Mouse (Mus musculus) right cerebral cortex, postnatal 14 days (tissue): ENCODE data around the gene Acvrl1.

Experiments used
- DNase-seq: peaks from one replicate; pipeline ENCODE4 v3.0.0; 2022

Gene Acvrl1

DNA sequence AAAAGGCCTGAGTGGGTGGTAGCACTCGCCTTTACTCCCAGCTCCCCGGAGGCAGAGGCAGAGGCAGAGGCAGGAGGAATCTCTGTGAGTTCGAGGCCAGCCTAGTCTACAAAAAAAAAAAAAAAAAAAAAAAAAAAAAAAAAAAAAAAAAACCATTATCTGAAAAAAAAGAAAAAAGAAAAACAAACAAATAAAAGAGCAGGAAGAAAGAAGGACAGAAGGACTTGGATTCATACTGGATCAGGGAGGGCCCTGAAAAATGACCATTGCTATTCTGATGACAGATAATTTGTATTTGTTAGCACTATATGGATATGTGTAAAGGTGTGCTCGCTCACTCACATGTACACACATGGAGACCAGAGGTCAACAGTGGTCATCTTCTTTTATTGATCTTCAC is 43.0 kb downstream of the Acvrl1 start:
- DNase-seq, result no peak

DNA sequence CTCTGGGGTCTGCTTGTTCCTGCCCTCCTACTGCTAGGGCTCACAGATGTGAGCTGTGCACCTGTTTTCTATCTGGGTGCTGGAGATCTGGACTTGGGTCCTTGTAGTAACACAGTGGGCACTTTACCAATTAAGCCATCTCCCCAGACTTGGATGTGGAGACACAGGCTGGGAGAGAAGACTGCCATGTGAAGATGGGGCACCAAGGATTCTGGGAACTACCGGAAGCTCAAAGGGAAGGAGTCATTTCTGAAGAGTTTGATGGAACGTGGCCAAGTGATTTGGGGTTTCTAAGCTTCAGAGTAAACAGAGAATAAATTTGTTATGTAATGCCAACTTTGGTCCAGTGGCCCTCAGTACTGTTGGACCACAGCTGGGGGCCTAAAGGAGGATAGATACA is 43.7 kb downstream of the Acvrl1 start:
- no peak for DNase-seq

DNA sequence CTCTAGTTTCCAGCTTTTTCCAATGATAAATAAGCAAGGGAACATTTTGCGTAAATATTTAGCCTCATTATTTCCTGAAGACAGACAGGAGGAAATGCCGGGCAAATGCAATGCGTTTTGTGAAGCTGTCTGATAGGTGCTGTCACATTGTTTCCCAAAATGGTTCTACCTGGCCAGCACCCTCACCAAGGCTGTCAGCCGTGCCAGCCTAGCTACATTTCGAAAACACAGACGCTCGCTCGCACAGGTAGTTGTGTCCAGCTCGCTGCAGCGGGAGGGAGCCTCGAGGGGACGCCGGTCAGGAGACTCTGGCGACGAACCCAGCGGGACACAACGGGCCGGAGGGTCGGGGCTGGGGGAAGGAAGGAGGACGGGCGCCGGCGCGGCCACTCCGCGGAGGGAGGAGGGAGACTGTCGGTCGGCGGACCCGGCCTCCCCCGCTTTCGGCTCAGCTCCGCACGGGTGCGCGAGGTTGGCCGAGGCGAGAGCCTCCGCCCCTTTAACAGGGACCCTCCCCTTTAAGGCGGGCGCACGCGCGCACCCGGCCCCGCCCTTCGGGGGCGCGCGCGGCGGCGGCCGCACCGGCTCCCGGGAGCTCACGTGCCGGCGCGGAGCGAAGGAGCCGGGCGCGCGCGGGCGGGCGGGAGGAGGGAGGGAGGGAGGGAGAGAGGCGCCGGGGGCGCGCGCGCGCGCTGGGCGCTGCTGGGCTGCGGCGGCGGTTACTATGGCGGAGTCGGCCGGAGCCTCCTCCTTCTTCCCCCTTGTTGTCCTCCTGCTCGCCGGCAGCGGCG is 45.3 kb downstream of the Acvrl1 start, which contains the start of gene Acvr1b:
Acvr1b (plus strand) TSS at position 647 of the 791 bp plus-strand sequence.
- peak; percentile 85 for DNase-seq

- DNase-seq, result peak; percentile 24
Observed at GRCm38 (mm10) chr15:101174294-101175130, 46.2 kb downstream of the Acvrl1 start.

GRCm38 (mm10) chr15:101175131-101175460 is 46.8 kb downstream of the Acvrl1 start:
- no peak for DNase-seq

GRCm38 (mm10) chr15:101175613-101176283 is 47.4 kb downstream of the Acvrl1 start:
- no peak for DNase-seq

GRCm38 (mm10) chr15:101176284-101176680 is 48.0 kb downstream of the Acvrl1 start:
- no peak for DNase-seq

- no peak for DNase-seq
Observed at GRCm38 (mm10) chr15:101176795-101177691, 48.7 kb downstream of the Acvrl1 start.

DNA sequence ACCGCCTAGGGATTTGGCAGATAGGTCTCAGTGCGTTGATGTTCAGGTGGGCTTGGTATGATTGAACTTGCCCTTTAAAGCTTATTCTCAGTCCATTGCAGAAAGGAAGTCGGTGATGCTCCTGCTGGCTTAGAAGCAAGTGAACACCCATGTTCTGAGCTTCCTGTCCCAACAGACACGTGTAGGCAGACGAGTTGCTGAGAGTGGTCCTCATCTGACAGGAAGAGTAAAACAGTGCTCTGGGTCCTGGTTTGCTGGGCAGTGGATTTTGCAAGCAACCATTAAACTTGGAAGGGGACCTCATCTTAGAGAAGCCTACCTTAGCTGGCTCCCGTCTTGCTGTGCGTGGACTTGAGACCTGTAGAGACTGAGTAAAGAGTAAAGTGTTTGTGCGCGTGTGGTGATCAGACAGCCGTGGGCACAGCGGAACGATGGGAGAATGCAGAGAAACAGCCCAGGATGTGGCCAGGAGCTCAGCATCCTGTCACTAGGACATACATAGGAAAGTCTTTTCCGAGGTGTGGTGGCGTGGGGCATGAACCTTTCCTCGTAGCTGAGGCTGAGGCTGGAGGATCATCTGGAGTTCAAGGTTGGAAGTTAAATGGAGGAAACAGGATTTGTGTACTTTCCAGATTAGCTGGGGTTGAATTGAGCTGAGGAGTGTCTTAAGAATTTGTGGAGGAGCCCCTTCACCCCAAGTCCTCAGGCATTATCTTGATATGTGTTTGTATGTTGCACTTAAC is 52.2 kb downstream of the Acvrl1 start:
- DNase-seq, result no peak

DNA sequence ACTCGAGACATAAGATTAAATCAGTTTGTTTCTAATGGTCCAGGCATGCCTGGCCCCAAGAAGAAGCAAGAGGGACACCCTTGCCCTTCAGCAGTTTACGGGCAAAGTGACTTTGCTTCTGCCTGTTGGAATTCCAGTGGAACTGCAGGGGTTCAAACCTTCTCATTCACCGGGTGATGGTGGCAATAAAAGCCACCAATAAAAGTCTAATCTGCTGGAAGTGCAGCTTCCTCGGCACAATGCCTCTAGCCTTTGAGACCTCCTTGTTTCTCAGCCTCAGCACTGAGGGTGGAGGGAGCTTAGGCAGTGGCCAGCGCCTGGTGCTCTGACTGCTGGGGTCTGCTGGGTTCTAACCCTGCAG is 52.8 kb downstream of the Acvrl1 start:
- DNase-seq, result no peak

DNA sequence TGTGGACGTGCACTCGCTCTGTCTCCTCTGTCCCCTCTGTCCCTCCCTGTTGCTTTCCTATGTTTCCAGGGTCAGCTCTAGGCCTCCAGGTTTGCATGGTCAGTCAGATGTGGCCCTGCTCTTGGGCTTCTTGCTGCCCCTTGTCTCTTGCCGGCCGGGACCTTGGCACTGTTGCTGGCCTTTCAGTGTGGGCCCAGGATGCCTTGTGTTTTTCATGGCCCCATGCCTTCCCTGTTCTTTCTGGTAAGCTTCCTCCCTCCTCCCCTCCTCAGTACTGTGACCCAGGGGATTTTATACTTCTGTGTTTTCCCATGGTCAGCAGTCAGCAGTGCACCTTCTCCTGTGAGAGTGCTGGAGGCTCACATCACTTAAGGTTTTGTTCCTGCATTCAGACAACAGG is 53.2 kb downstream of the Acvrl1 start:
- DNase-seq, result no peak

- DNase-seq, result no peak
Observed at GRCm38 (mm10) chr15:101182676-101183075, 54.4 kb downstream of the Acvrl1 start.

DNA sequence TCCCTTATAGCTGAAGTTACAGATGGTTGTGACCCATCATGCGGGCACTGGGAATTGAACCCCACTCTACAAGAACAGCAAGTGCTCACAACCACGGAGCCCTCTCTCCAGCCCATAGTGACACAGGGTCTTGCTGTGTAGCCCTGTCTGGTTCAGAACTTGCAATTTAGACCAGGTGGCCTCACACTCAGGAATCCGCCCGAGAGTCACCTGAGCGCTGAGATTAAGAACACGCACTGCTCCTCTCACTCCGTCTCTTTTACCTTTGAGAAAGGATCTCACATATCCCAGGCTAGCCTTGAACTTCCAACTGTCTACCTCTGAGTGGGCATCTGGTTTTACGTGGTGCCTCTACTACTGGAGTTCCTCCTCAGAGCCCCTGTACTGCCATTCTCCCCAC is 56.0 kb downstream of the Acvrl1 start:
- no peak for DNase-seq

GRCm38 (mm10) chr15:101185549-101185948 is 57.2 kb downstream of the Acvrl1 start:
- no peak for DNase-seq

DNA sequence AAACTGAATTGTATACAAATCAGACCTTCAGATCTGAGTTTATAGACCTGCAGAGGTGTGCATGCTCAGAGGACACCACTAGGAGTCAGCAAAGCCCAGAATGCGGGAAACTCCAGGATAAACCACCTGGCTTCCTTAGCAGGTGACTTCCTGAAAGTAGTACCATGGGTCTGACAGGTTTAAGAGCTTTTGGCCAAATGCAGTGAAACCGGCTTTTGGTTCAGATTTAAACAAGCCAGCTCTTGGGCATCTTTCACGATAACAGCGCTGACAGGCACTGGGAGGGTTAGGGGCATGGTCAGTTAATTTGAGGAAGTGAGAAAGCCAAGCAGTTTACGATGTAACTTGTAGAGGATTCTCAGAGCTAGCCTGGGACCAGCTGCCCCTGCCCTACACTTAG is 59.6 kb downstream of the Acvrl1 start:
- no peak for DNase-seq

- DNase-seq, result no peak
Observed at GRCm38 (mm10) chr15:101189981-101190761, 61.8 kb downstream of the Acvrl1 start.

GRCm38 (mm10) chr15:101190762-101191150 is 62.4 kb downstream of the Acvrl1 start:
- no peak for DNase-seq

DNA sequence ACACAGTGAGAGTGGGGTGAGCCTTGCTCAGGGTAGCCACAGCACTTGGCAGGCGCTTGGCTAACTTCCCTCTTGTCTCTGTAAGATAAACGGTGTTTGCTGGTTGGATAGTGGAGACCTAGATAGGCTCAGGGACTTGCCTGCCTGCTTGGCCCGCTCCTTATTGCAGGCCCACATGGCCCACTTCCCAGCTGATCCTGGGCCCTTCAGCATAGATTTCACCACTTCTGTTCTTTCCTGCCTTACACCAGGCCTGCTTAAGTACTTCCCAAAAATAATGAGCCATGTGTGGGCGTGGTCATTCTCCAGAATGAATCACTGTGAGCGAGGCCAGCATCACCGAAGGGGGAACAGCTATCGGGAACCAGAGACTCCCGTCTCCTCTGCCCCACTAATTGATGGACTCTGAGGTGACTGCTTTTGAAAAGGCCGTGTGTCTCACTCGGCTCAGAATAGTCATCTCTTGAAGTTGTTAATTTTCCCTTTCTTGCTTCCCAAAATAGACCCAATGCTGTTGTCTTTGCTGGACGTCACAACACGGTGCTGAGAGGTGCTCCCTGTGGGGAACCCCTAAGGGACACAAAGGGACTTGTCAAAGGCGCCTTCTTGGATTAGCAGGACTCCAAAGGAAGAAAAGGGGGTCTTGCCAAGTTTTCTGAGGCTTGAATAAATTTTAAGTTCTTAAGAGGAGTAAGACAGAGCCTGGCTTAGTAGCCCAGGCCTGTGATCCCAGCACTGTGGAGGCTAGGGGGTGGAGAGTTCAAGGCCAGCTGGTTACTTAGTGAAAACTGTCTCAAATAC is 63.3 kb downstream of the Acvrl1 start:
- DNase-seq, result no peak

GRCm38 (mm10) chr15:101192260-101192640 is 63.9 kb downstream of the Acvrl1 start:
- DNase-seq, result no peak

DNA sequence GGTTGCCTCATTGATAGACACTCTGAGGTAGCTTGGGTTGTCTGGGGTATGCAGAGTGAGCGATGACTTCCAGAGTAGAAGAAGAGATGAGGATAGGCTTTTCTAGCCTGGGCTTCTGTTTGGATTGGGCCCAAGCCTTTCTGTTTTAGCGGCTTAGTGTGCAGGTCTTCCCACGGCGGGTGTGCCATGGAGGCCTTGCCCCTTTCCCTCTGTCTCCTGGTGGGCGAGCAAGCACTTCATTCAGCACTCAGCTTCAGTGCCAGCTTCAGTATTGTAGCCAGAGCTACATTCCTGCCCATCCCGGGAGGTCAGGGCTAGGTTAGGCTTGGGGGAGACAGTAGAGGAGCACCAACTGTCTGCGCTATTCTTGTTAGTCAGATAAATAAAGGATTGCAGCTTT is 64.3 kb downstream of the Acvrl1 start:
- DNase-seq, result no peak
